Mouse (Mus musculus): ENCODE measurements around the gene Crtac1. TPM values are rescaled to one million over a fixed set of nuclear protein-coding genes. Genes with fewer than 3 reads are reported as not detected.
A peak's percentile ranks its signal among the peaks of the same experiment; 100 is the strongest.

The Crtac1 gene
- polyA plus RNA-seq, 1 experiment from 2014 or later, result 39.7 TPM

GRCm38 (mm10) chr19:42321936-42322335 lies 109.6 kb downstream of the Crtac1 start:
- no peak for ATAC-seq (ENCODE audit: low FRiP score, low read depth)
- Histone ChIP-seq H3K4me2 (no peak overlapping the region), H3K9me3 (no peaks in the 10 kb centered on the region), H3K27ac (replicated peaks) (no peak overlapping the region), H3K9ac (no peak overlapping the region), H3K4me1 (replicated peaks) (peaks cover 29% of the 10 kb centered on the region), H3K36me3 (no peaks in the 10 kb centered on the region), H3K4me3 (no peak overlapping the region), H3K27me3 (no peaks in the 10 kb centered on the region)
- WGBS, result 29% methylated on average over 5 of the region's 5 CpGs

GRCm38 (mm10) chr19:42317648-42318425 lies 113.7 kb downstream of the Crtac1 start:
- Histone ChIP-seq H3K4me2 (peak overlapping the region; percentile 26), H3K4me3 (no peak overlapping the region), H3K27me3 (no peaks in the 10 kb centered on the region), H3K27ac (replicated peaks) (peak overlapping the region; percentile 71), H3K36me3 (no peaks in the 10 kb centered on the region), H3K4me1 (replicated peaks) (peaks cover 42% of the 10 kb centered on the region), H3K9me3 (no peaks in the 10 kb centered on the region), H3K9ac (peak overlapping the region; percentile 20; the same call in 1 of the 2 replicates)
- WGBS, result 38% methylated on average over 18 of the region's 18 CpGs
- ATAC-seq (ENCODE audit: low FRiP score, low read depth), result no peak

GRCm38 (mm10) chr19:42316998-42317397 lies 114.6 kb downstream of the Crtac1 start:
- Histone ChIP-seq H3K4me2 (no peak overlapping the region), H3K9ac (no peak overlapping the region), H3K9me3 (no peaks in the 10 kb centered on the region), H3K27ac (replicated peaks) (peak overlapping the region; percentile 71), H3K4me1 (replicated peaks) (peaks cover 49% of the 10 kb centered on the region), H3K27me3 (no peaks in the 10 kb centered on the region), H3K36me3 (no peaks in the 10 kb centered on the region), H3K4me3 (no peak overlapping the region)
- ATAC-seq (ENCODE audit: low FRiP score, low read depth), result peak; percentile 80
- WGBS, result 30% methylated on average over 8 of the region's 8 CpGs

- Histone ChIP-seq H3K4me3 (no peak overlapping the region), H3K27me3 (no peaks in the 10 kb centered on the region), H3K36me3 (no peaks in the 10 kb centered on the region), H3K4me1 (replicated peaks) (peaks cover 54% of the 10 kb centered on the region), H3K9ac (no peak overlapping the region), H3K9me3 (no peaks in the 10 kb centered on the region), H3K4me2 (no peak overlapping the region), H3K27ac (replicated peaks) (peak overlapping the region; percentile 71)
- peak; percentile 28; the same call in 1 of the 2 replicates for ATAC-seq (ENCODE audit: low FRiP score, low read depth)
- 73% methylated on average over 2 of the region's 2 CpGs for WGBS
Measured at GRCm38 (mm10) chr19:42316525-42316924, 115.1 kb downstream of the Crtac1 start.

GRCm38 (mm10) chr19:42315914-42316313 lies 115.7 kb downstream of the Crtac1 start:
- Histone ChIP-seq H3K27me3 (no peaks in the 10 kb centered on the region), H3K27ac (replicated peaks) (peak overlapping the region; percentile 71), H3K9ac (no peak overlapping the region), H3K4me1 (replicated peaks) (peaks cover 57% of the 10 kb centered on the region), H3K4me2 (no peak overlapping the region), H3K36me3 (no peaks in the 10 kb centered on the region), H3K9me3 (no peaks in the 10 kb centered on the region), H3K4me3 (no peak overlapping the region)
- 5% methylated on average over 1 of the region's 1 CpGs for WGBS
- peak; percentile 61 for ATAC-seq (ENCODE audit: low FRiP score, low read depth)

- Histone ChIP-seq H3K27ac (replicated peaks) (peak overlapping the region; percentile 71), H3K4me1 (replicated peaks) (peaks cover 57% of the 10 kb centered on the region)
- no peak for ATAC-seq (ENCODE audit: low FRiP score, low read depth)
Measured at GRCm38 (mm10) chr19:42315070-42315679, 116.4 kb downstream of the Crtac1 start.

GRCm38 (mm10) chr19:42312191-42312590 lies 119.4 kb downstream of the Crtac1 start:
- Histone ChIP-seq H3K27ac (replicated peaks) (no peak overlapping the region), H3K36me3 (no peaks in the 10 kb centered on the region), H3K9me3 (no peaks in the 10 kb centered on the region), H3K4me1 (replicated peaks) (peaks cover 37% of the 10 kb centered on the region), H3K4me2 (no peak overlapping the region), H3K9ac (no peak overlapping the region), H3K4me3 (no peak overlapping the region), H3K27me3 (no peaks in the 10 kb centered on the region)
- no peak for ATAC-seq (ENCODE audit: low FRiP score, low read depth)
- WGBS, result 53% methylated on average over 3 of the region's 3 CpGs

More at GRCm38 (mm10) chr19:42315070-42315679, 116.4 kb downstream of the Crtac1 start:
- Histone ChIP-seq H3K36me3 (no peaks in the 10 kb centered on the region), H3K9ac (no peak overlapping the region), H3K4me3 (no peak overlapping the region), H3K9me3 (no peaks in the 10 kb centered on the region), H3K27me3 (no peaks in the 10 kb centered on the region), H3K4me2 (no peak overlapping the region)
- 45% methylated on average over 6 of the region's 6 CpGs for WGBS

- Histone ChIP-seq H3K9me3 (no peaks in the 10 kb centered on the region), H3K9ac (no peak overlapping the region), H3K27me3 (no peaks in the 10 kb centered on the region), H3K4me3 (no peak overlapping the region), H3K4me1 (replicated peaks) (peaks cover 37% of the 10 kb centered on the region), H3K4me2 (no peak overlapping the region), H3K36me3 (no peaks in the 10 kb centered on the region), H3K27ac (replicated peaks) (0 out of 2 replicates have a peak overlapping the region, but pooled peaks have one; percentile 23)
- WGBS, result 62% methylated on average over 2 of the region's 2 CpGs
- ATAC-seq (ENCODE audit: low FRiP score, low read depth), result no peak
Measured at GRCm38 (mm10) chr19:42311332-42311731, 120.3 kb downstream of the Crtac1 start.

- Histone ChIP-seq H3K9me3 (no peaks in the 10 kb centered on the region), H3K27ac (replicated peaks) (no peak overlapping the region), H3K4me3 (no peak overlapping the region), H3K9ac (no peak overlapping the region), H3K4me1 (replicated peaks) (peaks cover 24% of the 10 kb centered on the region), H3K27me3 (no peaks in the 10 kb centered on the region), H3K36me3 (no peaks in the 10 kb centered on the region), H3K4me2 (no peak overlapping the region)
- ATAC-seq (ENCODE audit: low FRiP score, low read depth), result no peak
- 90% methylated on average over 12 of the region's 12 CpGs for WGBS
Measured at GRCm38 (mm10) chr19:42308931-42309330, 122.7 kb downstream of the Crtac1 start.

- H3K36me3 ChIP-seq, result no peaks in the 10 kb centered on the region
- no peak for ATAC-seq (ENCODE audit: low FRiP score, low read depth)
- peaks cover 26% of the 10 kb centered on the region for H3K4me1 ChIP-seq (replicated peaks)
- WGBS, result 12% methylated on average over 8 of the region's 8 CpGs
- no peaks in the 10 kb centered on the region for H3K9me3 ChIP-seq
- H3K4me3 ChIP-seq, result no peak overlapping the region
- no peak overlapping the region for H3K4me2 ChIP-seq
- no peak overlapping the region for H3K27ac ChIP-seq (replicated peaks)
- no peak overlapping the region for H3K9ac ChIP-seq
- H3K27me3 ChIP-seq, result no peaks in the 10 kb centered on the region
Measured at GRCm38 (mm10) chr19:42307019-42307418, 124.6 kb downstream of the Crtac1 start.

- ATAC-seq (ENCODE audit: low FRiP score, low read depth), result no peak
- WGBS, result 47% methylated on average over 7 of the region's 7 CpGs
Measured at GRCm38 (mm10) chr19:42306202-42306601, 125.4 kb downstream of the Crtac1 start.

GRCm38 (mm10) chr19:42305746-42306145 lies 125.8 kb downstream of the Crtac1 start:
- Histone ChIP-seq H3K4me3 (no peak overlapping the region), H3K27me3 (no peaks in the 10 kb centered on the region), H3K9ac (no peak overlapping the region), H3K9me3 (no peaks in the 10 kb centered on the region), H3K4me2 (no peak overlapping the region), H3K27ac (replicated peaks) (no peak overlapping the region), H3K36me3 (no peaks in the 10 kb centered on the region), H3K4me1 (replicated peaks) (peaks cover 20% of the 10 kb centered on the region)
- WGBS, result 71% methylated on average over 8 of the region's 8 CpGs
- no peak for ATAC-seq (ENCODE audit: low FRiP score, low read depth)

More at GRCm38 (mm10) chr19:42306202-42306601, 125.4 kb downstream of the Crtac1 start:
- Histone ChIP-seq H3K9me3 (no peaks in the 10 kb centered on the region), H3K4me2 (no peak overlapping the region), H3K4me1 (replicated peaks) (peaks cover 18% of the 10 kb centered on the region), H3K4me3 (no peak overlapping the region), H3K27me3 (no peaks in the 10 kb centered on the region), H3K36me3 (no peaks in the 10 kb centered on the region), H3K27ac (replicated peaks) (no peak overlapping the region), H3K9ac (no peak overlapping the region)

Measured in hindbrain, embryonic 15.5 days (tissue).